Mouse (Mus musculus) G1E-ER4 (cell line): ENCODE results near the gene Fbln1. TPM values are rescaled to one million over a fixed set of nuclear protein-coding genes. Genes with fewer than 3 reads are reported as not detected.

ENCODE experiments used
- GATA1 ChIP-seq: IDR thresholded peaks from one replicate; pipeline ENCODE4 v1.8.0; 2012; ENCODE audit warnings: low read length, inconsistent platforms
- polyA plus RNA-seq: library from polyadenylated mRNA; stranded (reverse); fragments of >175 nt; gene quantifications from 2 replicates; pipeline ENCODE4 v1.2.3, GENCODE M21; 2012

Gene Fbln1
- polyA plus RNA-seq, 1 experiment = not detected

- TF ChIP-seq GATA1 = no peak
These were observed 15.5 kb downstream of the Fbln1 start for GRCm38 (mm10) chr15:85221115-85221854.

- TF ChIP-seq GATA1 = no peak
These were observed 19.9 kb downstream of the Fbln1 start for GRCm38 (mm10) chr15:85225693-85226092.

GRCm38 (mm10) chr15:85226841-85227240 lies 21.1 kb downstream of the Fbln1 start:
- TF ChIP-seq GATA1 = no peak

GRCm38 (mm10) chr15:85228568-85228967 lies 22.8 kb downstream of the Fbln1 start:
- TF ChIP-seq GATA1 = no peak

- no peak for TF ChIP-seq GATA1
These were observed 24.3 kb downstream of the Fbln1 start for GRCm38 (mm10) chr15:85229960-85230535.

GRCm38 (mm10) chr15:85230613-85231012 lies 24.9 kb downstream of the Fbln1 start:
- TF ChIP-seq GATA1 = no peak

GRCm38 (mm10) chr15:85231443-85232255 lies 25.9 kb downstream of the Fbln1 start:
- TF ChIP-seq GATA1 = no peak

GRCm38 (mm10) chr15:85232256-85232535 lies 26.4 kb downstream of the Fbln1 start:
- no peak for TF ChIP-seq GATA1

GRCm38 (mm10) chr15:85232543-85233250 lies 26.9 kb downstream of the Fbln1 start:
- TF ChIP-seq GATA1 = no peak

- no peak for TF ChIP-seq GATA1
These were observed 27.5 kb downstream of the Fbln1 start for GRCm38 (mm10) chr15:85233251-85233611.

GRCm38 (mm10) chr15:85233690-85234089 lies 27.9 kb downstream of the Fbln1 start:
- no peak for TF ChIP-seq GATA1

- TF ChIP-seq GATA1 = no peak
These were observed 33.3 kb downstream of the Fbln1 start for GRCm38 (mm10) chr15:85238821-85239745.

- no peak for TF ChIP-seq GATA1
These were observed 34.3 kb downstream of the Fbln1 start for GRCm38 (mm10) chr15:85240086-85240485.

GRCm38 (mm10) chr15:85241856-85242255 lies 36.1 kb downstream of the Fbln1 start:
- TF ChIP-seq GATA1 = no peak
